Mouse (Mus musculus) embryonic facial prominence, embryonic 13.5 days (tissue): ENCODE results near the gene Ell. TPM values are rescaled to one million over a fixed set of nuclear protein-coding genes. Genes with fewer than 3 reads are reported as not detected.
A peak's percentile ranks its signal among the peaks of the same experiment; 100 is the strongest.
"Not testable (repeated sequence)": the region's sequence is repeated elsewhere in the genome, so short reads cannot be mapped to it uniquely, and the experiment has no call there.

ENCODE experiments used
- ATAC-seq: fragments of 200-750 bp; cut with Nextera tagmentation; 2 replicates; pipeline ENCODE4 v1.8.0; 2017; ENCODE audit warnings: low read depth; ENCODE audit not compliant: insufficient number of reproducible peaks, insufficient read depth, low FRiP score, low TSS enrichment
- H3K27ac ChIP-seq: fragments of 300-500 bp; sonication (generic); 2 replicates; pipeline ENCODE4 v1.5.1; 2015; ENCODE audit warnings: moderate library complexity, mild to moderate bottlenecking, inconsistent platforms
- H3K27me3 ChIP-seq: fragments of 300-500 bp; sonication (generic); 2 replicates; pipeline ENCODE4 v1.6.1; 2015; ENCODE audit warnings: mild to moderate bottlenecking, inconsistent platforms
- H3K36me3 ChIP-seq: fragments of 300-500 bp; sonication (generic); 2 replicates; pipeline ENCODE4 v1.6.1; 2015; ENCODE audit warnings: mild to moderate bottlenecking, inconsistent platforms
- H3K4me1 ChIP-seq: fragments of 300-500 bp; sonication (generic); 2 replicates; pipeline ENCODE4 v1.6.1; 2015; ENCODE audit warnings: inconsistent platforms
- H3K4me2 ChIP-seq: fragments of 300-500 bp; sonication (generic); 2 replicates; pipeline ENCODE4 v1.6.1; 2015; ENCODE audit warnings: moderate library complexity, mild to moderate bottlenecking, inconsistent platforms
- H3K4me3 ChIP-seq: fragments of 300-500 bp; sonication (generic); 2 replicates; pipeline ENCODE4 v1.5.1; 2015; ENCODE audit warnings: mild to moderate bottlenecking, inconsistent platforms
- H3K9ac ChIP-seq: fragments of 300-500 bp; sonication (generic); 2 replicates; pipeline ENCODE4 v1.6.1; 2015; ENCODE audit warnings: mild to moderate bottlenecking, inconsistent platforms
- H3K9me3 ChIP-seq: fragments of 300-500 bp; sonication (generic); 2 replicates; pipeline ENCODE4 v1.6.1; 2016; ENCODE audit warnings: inconsistent platforms
- WGBS: fragments of 180-500 bp; shearing (Covaris S2); methylation state at CpG from one replicate; pipeline ENCODE4 v1.1.7; 2015; ENCODE audit warnings: mixed read lengths; 5-methylcytosine and 5-hydroxymethylcytosine counted together
- polyA plus RNA-seq: library from polyadenylated mRNA; unstranded; fragments of >200 nt; fragmentation: Nextera tagmentation; extraction: Ambion mirVana; gene quantifications from 2 replicates; pipeline ENCODE4 v1.2.1, GENCODE M21; 2015

Gene Ell
- polyA plus RNA-seq, 1 experiment from 2014 or later, result 20.6 TPM

GRCm38 (mm10) chr8:70574915-70575314, 35.7 kb downstream of the Ell start:
- ATAC-seq, result no peak
- H3K9ac ChIP-seq, result no peak overlapping the region
- no peak overlapping the region for H3K4me2 ChIP-seq
- WGBS, result 90% methylated on average over 4 of the region's 4 CpGs
- no peaks in the 10 kb centered on the region for H3K27me3 ChIP-seq
- H3K27ac ChIP-seq, result no peak overlapping the region
- peaks cover 45% of the 10 kb centered on the region for H3K36me3 ChIP-seq
- H3K9me3 ChIP-seq, result no peaks in the 10 kb centered on the region
- no peak overlapping the region for H3K4me3 ChIP-seq
- H3K4me1 ChIP-seq, result peaks cover 4% of the 10 kb centered on the region; the same call in 1 of the 2 replicates

DNA sequence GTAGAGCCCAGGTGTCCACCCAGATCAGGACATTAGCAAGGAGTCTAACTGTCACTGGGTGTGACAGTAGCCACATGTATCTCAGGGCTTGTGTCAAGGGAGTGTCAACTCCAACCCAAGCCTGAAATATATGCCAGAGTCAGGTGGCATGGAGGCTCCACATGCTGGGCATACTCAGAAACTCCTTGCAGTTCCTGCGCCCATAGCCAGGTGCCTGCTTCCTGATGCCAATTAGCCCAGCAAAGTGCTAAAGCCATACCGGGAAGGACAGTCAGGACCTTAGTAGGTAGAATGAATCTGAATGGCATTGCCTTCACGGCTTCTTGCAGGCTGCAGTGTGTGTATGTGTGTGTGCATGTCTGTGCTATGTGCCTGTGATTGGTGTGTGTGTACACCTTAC, 38.0 kb downstream of the Ell start:
- Histone ChIP-seq H3K9me3 (no peaks in the 10 kb centered on the region), H3K4me2 (no peak overlapping the region), H3K27ac (no peak overlapping the region), H3K4me1 (no peaks in the 10 kb centered on the region), H3K27me3 (no peaks in the 10 kb centered on the region), H3K9ac (0 out of 2 replicates have a peak overlapping the region, but pooled peaks have one; percentile 36), H3K36me3 (peaks cover 66% of the 10 kb centered on the region), H3K4me3 (no peak overlapping the region)
- no peak for ATAC-seq
- 93% methylated on average over 3 of the region's 3 CpGs for WGBS

GRCm38 (mm10) chr8:70583476-70584387, 44.5 kb downstream of the Ell start:
- WGBS, result 92% methylated on average over 18 of the region's 18 CpGs
- no peaks in the 10 kb centered on the region for H3K4me1 ChIP-seq
- H3K27ac ChIP-seq, result no peak overlapping the region
- no peak overlapping the region for H3K9ac ChIP-seq
- H3K27me3 ChIP-seq, result no peaks in the 10 kb centered on the region
- H3K4me3 ChIP-seq, result no peak overlapping the region
- H3K4me2 ChIP-seq, result no peak overlapping the region
- H3K9me3 ChIP-seq, result no peaks in the 10 kb centered on the region
- no peak for ATAC-seq
- H3K36me3 ChIP-seq, result peaks cover 93% of the 10 kb centered on the region

- H3K4me1 ChIP-seq, result no peaks in the 10 kb centered on the region
- peaks cover 96% of the 10 kb centered on the region for H3K36me3 ChIP-seq
- no peak overlapping the region for H3K4me3 ChIP-seq
- H3K4me2 ChIP-seq, result no peak overlapping the region
- ATAC-seq, result no peak
- 88% methylated on average over 9 of the region's 9 CpGs for WGBS
- no peak overlapping the region for H3K9ac ChIP-seq
- no peak overlapping the region for H3K27ac ChIP-seq
- no peaks in the 10 kb centered on the region for H3K27me3 ChIP-seq
- H3K9me3 ChIP-seq, result no peaks in the 10 kb centered on the region
Observed at GRCm38 (mm10) chr8:70584606-70585257, 45.5 kb downstream of the Ell start.

DNA sequence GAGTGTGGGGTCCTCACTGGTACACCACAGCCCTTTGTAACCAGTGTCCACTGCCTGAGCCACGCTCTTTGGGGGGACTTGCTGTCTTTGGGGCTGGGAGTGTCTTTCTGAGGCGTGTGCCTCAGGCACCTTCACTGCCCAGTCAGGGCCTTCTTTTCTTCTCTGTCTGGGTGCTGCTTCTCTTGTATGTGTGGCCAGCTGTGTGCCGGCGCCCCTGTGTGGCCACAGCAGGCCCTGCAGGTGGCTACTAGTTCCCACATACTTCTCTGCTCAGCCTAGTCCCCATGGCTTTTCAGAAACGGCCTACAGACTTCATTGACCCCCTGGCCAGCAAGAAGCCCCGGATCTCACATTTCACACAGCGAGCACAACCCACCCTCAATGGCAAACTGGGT, 46.0 kb downstream of the Ell start:
- Histone ChIP-seq H3K9me3 (no peaks in the 10 kb centered on the region), H3K27me3 (no peaks in the 10 kb centered on the region), H3K9ac (no peak overlapping the region), H3K4me2 (no peak overlapping the region), H3K27ac (no peak overlapping the region), H3K36me3 (peaks cover 96% of the 10 kb centered on the region), H3K4me3 (no peak overlapping the region), H3K4me1 (no peaks in the 10 kb centered on the region)
- 37% methylated on average over 7 of the region's 7 CpGs for WGBS
- ATAC-seq, result peak; percentile 56

DNA sequence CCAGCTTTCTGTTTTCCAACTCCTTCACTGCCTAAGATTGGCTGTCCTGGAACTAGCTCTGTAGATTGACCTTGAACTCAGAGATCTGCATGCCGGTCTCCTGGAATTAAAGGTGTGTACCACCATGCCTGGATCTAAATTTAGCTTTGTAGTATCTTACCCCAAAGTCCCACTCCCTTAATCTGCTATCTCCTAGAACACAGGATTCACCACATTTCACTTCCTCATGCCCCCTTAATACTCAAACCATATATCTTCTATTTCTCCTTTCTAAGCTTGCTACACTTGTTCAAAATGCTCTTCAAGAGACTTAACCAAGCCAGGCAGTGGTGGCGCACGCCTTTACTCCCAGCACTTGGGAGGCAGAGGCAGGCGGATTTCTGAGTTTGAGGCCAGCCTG, 48.7 kb downstream of the Ell start:
- H3K36me3 ChIP-seq, result peaks cover 89% of the 10 kb centered on the region
- not testable (repeated sequence) for H3K27ac ChIP-seq, H3K9ac ChIP-seq, H3K4me1 ChIP-seq, H3K4me3 ChIP-seq, H3K4me2 ChIP-seq, H3K9me3 ChIP-seq, H3K27me3 ChIP-seq, ATAC-seq
- 92% methylated on average over 4 of the region's 4 CpGs for WGBS

- H3K4me2 ChIP-seq, result no peak overlapping the region
- no peak overlapping the region for H3K9ac ChIP-seq
- H3K27me3 ChIP-seq, result peaks cover under 1% of the 10 kb centered on the region; the same call in 1 of the 2 replicates
- no peak overlapping the region for H3K4me3 ChIP-seq
- no peak overlapping the region for H3K27ac ChIP-seq
- ATAC-seq, result no peak
- no peaks in the 10 kb centered on the region for H3K9me3 ChIP-seq
- H3K4me1 ChIP-seq, result peaks cover 27% of the 10 kb centered on the region
- H3K36me3 ChIP-seq, result peaks cover 64% of the 10 kb centered on the region
- WGBS, result 93% methylated on average over 12 of the region's 12 CpGs
Observed at GRCm38 (mm10) chr8:70591569-70591968, 52.3 kb downstream of the Ell start.

GRCm38 (mm10) chr8:70593173-70593572, 53.9 kb downstream of the Ell start:
- no peak for ATAC-seq
- H3K4me3 ChIP-seq, result peak overlapping the region; percentile 69
- peaks cover 6% of the 10 kb centered on the region; the same call in 1 of the 2 replicates for H3K27me3 ChIP-seq
- peaks cover 43% of the 10 kb centered on the region for H3K4me1 ChIP-seq
- H3K9me3 ChIP-seq, result no peaks in the 10 kb centered on the region
- 52% methylated on average over 8 of the region's 8 CpGs for WGBS
- H3K9ac ChIP-seq, result peak overlapping the region; percentile 82
- peak overlapping the region; percentile 97 for H3K4me2 ChIP-seq
- peaks cover 60% of the 10 kb centered on the region for H3K36me3 ChIP-seq
- peak overlapping the region; percentile 87 for H3K27ac ChIP-seq

GRCm38 (mm10) chr8:70593961-70594609, 54.8 kb downstream of the Ell start, which contains the start of gene Isyna1:
TSS of gene Isyna1 (plus strand) at chr8:70594373.
- WGBS, result under 1% methylated on average over 40 of the region's 40 CpGs
- peaks cover 52% of the 10 kb centered on the region for H3K4me1 ChIP-seq

GRCm38 (mm10) chr8:70594621-70595564, 55.6 kb downstream of the Ell start:
- Histone ChIP-seq H3K27ac (peak overlapping the region; percentile 87), H3K9ac (peak overlapping the region; percentile 82), H3K4me2 (peak overlapping the region; percentile 97), H3K4me1 (peaks cover 57% of the 10 kb centered on the region), H3K27me3 (peaks cover 6% of the 10 kb centered on the region; the same call in 1 of the 2 replicates), H3K9me3 (no peaks in the 10 kb centered on the region), H3K36me3 (peaks cover 51% of the 10 kb centered on the region), H3K4me3 (peak overlapping the region; percentile 69)
- 10% methylated on average over 82 of the region's 82 CpGs for WGBS
- 0 out of 2 replicates have a peak, but pooled peaks have one; percentile 0 for ATAC-seq

More at GRCm38 (mm10) chr8:70593961-70594609, 54.8 kb downstream of the Ell start, which contains the start of gene Isyna1:
- Histone ChIP-seq H3K9ac (peak within 1 kb of the TSS; percentile 82), H3K4me2 (peak within 1 kb of the TSS; percentile 97), H3K27me3 (peaks cover 6% of the 10 kb centered on the region; the same call in 1 of the 2 replicates), H3K36me3 (peaks cover 52% of the 10 kb centered on the region), H3K4me3 (peak within 1 kb of the TSS; percentile 69), H3K27ac (peak within 1 kb of the TSS; percentile 87), H3K9me3 (no peaks in the 10 kb centered on the region)
- peak; percentile 89 for ATAC-seq
